Mouse (Mus musculus) spleen, postnatal 14 days (tissue): Measurements from ENCODE around the gene Trim47.
"Not testable (repeated sequence)": the region's sequence is repeated elsewhere in the genome, so short reads cannot be mapped to it uniquely, and the experiment has no call there.

Experiments
- DNase-seq, 2 experiments: peaks; one replicate each; pipeline ENCODE4 v3.0.0; 2021 to 2022; ENCODE audit warnings: low spot score in 2 of 2

Gene Trim47

DNA sequence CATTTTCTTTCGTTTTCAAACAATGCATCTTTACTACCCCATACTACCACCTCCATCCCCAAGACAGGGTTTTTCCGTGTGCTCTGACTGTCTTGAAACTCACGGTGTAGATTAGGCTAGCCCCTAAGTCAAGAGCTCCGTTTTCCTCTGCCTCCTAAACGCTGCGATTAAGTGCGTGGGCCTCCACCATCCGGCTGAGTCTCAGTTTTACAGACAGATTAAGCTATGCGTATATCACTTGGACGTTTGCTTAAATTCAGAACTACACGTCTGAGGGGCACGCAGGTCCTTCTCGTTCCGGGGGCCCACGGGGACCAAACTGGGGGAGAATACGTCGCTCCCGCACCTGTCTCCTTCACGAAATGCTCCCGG, 11.1 kb upstream of the Trim47 start:
- no peak for DNase-seq

DNA sequence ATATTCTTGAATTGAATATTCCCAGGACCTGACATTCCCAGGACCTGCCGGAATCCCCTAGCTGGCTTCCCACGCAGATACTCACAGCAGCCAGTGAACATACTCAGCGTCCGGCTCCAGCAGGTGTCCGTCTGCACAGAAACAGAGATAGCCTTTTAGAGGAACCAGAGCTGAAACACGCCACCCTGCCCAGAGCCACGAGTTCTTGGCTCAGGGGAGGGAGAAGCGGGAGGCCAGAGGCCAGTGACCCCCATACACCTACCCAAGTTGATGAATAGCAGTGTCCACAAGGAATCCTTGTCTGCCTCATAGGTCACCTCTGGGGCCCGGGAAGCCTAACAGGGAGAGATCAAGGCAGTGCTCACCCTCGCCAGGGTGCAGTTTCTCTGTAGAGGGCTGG, 7.2 kb upstream of the Trim47 start:
- no peak for DNase-seq

DNA sequence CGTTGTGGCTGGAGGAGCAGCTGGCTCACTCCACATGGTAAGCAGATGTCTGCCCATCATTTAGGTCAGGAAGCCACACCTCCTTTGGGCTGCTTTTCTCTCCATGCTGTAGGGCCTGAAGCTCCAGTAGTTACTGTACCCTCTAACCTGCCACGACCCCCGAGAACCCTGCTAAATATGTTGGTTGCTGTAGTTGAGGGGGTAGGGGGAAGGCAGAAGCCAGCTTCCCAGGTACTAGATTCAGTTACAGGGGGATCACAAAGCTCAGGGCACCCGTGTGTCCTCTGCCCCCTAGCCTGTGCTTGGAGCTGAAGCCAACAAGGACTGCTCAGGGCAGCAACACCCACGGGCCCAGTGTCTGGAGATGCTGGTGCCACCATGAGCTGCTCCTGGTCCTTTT, 6.5 kb upstream of the Trim47 start:
- no peak for DNase-seq

DNA sequence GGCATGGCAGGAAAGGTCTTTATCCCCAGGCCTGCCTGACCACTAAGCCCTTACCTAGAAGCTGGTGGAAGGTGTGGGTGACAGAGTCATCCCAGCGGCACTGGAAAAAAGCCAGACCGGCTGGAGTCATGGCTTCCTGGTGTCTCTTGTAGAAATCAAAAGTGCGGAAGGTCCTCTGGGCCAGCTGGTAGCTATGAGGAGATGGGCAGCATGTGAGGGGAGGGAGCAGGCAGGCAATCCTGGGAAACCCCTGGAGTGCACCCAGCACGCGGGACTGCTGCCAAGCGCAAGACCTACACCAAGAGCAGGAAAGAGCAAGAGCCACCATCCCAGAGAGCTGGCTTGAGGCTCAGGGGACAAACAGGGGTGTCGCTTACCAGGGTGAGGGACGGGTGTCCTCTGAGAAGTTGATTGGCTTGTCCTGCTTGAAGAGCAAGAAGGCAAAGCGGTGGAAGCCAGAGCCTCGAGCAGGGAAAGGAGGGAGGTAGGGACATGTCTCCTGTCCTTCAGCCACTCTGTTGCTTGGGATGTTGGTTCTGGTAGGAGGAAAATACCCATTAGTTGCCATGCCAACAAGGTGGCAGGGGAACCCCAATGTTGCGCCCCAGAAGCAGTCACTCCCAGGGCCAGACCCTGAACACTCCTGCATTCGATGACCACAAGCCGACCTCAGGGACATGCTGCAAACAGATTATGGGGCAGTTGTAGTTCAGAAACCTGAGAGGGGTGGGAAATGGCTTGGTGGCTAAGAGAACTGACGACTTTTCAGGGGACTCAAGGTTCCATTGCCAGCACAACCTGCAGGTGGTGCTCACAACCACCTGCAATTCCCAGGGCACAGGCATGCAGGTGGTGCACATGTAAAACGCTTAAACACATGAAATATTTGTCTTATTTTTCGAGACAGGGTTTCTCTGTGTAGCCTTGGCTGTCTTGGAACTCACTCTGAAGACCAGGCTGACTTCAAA, 5.6 kb upstream of the Trim47 start:
- DNase-seq = no peak

DNA sequence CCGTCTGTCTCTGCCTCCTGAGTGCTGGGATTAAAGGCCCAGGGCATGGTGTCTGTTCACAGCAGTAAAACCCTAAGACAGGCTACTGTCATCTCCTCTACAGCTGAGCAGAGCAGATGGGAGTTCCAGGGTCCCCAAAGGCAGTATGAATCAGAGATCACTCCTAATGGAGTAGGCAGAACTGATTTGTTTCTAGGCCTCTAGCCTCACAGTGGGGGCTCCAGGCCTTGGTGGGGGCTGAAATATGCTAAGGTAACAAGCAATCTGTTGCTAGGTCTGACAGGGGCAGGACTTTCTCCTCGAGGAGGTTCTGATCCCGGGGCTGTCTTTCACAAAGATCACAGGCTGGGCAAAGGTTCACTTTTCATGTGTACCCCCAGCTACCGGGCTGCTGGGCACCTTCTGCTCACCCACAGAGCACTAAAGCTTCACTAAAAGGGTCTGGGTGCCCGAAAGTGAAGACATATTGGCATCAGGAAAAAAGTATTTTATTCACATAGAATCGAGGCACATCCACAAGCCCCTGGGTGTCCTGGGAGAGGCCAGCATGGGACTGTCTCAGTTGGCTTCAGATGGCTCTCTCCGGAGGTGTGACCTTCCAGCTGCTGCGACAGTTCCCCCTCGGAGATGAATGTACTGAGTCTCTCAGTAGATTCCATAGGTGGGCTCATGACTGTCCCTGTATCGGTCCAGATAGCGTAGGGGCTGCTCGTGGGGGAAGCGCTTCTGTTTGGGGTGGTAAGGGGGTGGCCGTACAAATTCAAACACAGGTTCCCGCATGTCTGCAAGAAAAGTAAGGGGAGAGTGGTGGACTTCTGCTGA, 4.5 kb upstream of the Trim47 start:
- DNase-seq = no peak

DNA sequence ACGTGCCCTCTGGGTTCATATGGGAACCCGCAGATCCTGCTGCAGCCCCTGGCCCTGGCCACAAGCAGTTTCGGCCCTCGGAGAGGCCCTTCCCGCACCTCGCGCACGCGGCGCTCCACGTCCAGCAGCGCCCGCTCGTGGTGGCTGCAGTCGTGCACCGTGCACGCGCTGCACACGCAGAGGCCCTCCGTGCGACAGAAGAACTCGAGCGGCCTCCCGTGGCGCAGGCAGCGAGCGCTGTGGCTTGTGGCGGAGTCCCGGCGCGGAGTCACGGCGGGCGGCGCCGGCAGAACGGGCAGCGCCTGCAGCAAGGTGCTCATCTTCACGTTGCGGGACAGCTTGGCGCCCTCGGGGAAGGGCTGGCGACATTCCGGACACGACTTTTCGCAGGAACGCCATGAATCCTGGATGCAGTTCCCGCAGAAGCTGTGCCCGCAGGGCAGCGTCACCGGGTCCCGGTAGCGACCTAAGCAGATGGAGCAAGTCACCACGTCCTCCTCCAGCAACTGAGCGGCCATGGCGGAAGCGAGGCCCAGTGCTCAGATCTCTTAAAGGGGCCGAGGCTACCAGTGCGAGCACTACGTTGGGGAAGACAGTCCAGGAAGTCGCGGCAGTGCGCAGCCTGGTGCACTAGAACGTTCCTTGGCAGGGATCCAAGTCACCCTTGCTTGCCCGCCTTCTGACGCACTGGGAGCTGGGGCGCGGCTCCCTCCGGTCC, 3.6 kb upstream of the Trim47 start, which contains the start of gene Trim65:
Gene Trim65, minus strand, starts transcription at position 641 of the 718 bp plus-strand sequence.
- DNase-seq = peak; percentile 70 to 79

DNA sequence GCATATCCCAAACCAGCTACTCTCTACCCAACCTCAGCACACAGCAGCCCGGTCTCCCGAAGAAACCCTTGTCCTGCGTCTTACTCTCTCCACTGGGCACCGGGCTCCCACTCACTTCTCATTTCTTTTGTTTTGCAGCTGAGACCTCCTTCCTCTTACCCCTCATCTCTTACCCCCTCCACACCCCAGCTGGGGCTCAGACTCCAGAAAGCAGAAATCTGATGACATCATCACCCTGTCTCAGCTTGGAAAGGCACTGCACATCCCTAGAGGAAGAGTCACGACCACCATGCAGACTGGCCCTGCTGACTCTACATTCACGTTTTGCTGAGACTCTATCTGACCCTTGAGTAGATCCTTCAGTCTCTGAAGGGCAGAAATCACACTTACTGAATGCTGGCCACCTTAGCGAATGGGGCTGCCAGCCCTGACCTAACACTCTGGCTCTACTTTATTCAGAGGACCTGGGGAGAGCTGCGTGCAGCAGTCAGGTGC, 3.0 kb upstream of the Trim47 start:
- DNase-seq = no peak

DNA sequence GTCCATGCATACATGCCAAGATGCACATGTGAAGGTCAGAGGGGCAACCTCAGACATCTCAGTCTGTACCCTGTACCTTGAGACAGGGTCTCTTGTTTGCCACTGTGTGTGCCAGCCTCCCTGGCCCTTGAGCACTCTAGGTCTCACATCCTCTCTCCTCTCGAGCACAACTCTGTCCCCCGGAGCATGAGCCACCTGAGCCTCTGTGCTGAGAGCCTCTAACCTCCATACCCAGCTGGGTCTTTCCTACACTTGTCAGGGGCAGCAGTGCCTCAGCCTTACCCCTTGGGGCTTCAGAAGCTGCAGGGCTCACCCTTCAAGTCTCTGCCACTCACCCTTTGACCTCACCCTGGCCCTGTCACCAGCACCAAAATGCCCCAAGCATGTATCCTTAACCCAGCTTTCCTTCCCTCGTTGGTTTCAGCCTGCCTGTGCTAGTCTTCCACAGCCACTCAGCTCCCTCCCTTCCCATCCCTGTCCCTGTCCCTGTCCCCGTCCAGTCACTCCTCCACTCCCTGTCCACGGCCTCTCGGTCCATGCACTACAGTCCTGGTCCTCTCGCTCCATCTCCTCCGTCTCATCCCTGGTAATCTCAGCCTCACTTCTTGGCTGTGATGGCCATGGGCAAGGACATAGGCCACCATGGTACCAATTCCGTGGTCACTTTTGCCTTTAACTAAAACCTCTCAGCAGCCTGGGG, 2.2 kb upstream of the Trim47 start:
- DNase-seq = no peak

DNA sequence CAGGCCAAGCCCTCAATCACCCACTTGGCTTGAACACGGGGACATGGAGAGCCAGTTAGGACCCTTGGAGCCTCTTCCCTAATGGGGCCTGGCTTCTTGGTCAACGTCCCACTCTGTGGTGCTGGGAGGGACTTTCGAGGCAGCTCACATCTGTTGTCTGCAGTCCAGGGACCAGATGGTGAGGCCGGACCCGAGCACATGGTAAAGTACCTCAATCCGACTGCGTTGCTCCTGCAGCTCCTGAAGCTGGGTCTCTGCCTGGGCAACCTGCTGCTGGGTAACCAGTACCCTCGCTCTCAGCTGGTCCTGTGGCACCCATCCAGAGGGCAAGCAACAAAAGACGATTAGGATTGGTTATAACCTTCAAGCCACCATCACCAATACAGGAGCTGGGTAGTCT, 976 bp upstream of the Trim47 start:
- no peak for DNase-seq

DNA sequence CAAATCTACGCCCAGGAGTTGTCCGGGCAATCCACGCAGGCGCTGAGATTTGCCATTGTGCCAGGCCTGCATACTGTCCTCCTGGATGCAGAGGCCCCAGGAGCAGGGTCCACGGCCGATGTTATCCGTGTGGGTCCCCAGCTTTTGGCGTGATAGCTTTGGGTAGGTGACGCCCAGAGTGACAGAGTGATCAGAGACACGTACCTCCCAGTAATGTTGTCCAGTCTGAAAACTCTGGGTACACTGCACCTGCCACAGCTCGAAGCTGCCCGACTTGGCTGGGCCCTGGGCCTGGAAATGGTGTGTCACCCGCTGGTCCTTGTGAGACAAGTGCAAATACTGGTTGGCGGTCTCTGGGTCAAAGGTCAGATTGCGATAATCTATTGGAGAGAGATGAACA, 749 bp downstream of the Trim47 start:
- DNase-seq = no peak

DNA sequence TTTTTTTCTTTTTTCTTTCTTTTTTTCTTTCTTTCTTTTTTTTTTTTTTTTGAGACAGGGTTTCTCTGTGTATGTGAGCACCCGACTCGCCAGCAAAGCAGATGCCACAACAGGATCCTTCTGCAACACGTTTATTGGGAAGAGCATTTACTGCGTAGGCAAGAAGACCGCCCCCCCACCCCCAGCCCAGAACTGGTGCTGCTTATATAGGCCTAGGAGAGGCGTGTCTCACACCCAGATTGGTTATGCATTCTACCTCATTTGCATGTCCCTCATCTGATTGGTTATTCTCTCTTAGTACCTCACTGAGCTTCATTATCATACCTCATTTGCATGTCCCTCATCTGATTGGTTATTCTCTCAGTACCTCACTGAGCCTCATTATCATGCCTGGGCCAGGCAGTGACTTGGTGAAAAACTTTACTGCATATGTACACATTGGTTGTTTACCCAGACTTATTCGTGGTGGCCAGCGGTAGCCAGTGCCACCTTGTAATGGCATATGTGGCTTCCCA, 5.2 kb downstream of the Trim47 start:
- DNase-seq = not testable (repeated sequence)

DNA sequence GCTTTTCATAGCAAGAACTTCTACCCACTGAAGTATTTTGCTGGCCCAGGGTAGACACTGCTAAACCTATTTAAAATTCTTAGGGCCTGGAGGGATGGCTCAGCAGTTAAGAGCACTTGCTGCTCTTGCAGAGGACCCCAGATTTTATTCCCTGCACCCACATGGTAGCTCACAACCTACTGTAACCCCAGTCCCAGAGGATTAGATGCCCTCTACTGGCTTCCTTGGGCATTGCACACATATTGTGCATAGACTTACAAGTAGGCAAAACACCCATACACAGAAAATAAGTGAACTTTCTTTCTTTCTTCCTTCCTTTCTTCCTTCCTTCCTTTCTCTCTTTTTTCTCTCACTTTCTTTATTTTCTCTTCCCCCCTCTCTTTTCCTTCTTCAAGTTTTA, 9.2 kb downstream of the Trim47 start:
- DNase-seq = no peak

DNA sequence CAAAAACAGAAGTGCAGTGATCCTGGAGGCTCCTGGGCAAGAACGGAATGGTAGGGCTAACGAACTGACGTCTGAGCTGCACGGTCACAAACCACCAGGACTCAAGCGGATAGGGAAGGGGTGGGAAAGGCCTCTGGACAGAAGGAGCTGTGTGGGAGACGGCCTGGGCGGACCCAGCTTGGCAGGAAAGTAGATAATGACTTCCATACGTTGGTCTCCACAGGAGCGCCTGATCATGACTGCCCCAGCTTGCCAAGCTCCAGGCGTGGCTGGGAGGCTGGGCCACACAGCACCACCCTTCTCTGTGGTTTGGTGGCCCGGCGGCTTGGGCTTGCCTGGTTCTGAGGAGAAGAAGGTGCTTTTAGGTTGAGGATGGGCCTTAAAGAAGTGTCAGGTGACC, 9.8 kb downstream of the Trim47 start:
- DNase-seq = no peak

DNA sequence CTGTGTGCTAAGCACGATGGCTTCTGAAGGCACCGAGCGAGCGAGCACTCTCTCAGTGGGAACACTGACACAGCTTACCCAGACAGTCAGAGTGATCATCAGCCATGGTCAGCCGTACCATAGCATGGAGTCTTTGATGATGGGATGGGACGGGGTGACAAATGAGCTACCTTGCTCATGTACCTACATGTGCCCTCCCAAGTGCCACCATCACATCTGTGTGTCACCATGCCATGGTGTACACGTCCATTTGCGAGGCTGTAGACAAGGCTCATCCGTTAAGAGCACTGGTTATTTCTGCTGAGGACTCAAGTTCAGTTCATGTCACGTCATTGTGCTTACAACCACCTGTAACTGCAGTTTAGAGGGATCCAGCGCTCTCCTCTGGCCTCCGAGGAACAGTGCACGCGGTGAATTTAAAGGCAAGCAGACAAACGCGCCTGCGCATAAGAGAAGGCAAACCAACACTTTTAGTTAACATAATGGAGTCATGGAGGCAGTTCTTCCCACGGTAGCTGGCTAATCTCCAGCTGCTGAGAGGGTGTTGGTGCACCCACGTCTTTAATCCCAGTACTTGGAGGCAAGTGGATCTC, 15.3 kb downstream of the Trim47 start:
- no peak for DNase-seq

DNA sequence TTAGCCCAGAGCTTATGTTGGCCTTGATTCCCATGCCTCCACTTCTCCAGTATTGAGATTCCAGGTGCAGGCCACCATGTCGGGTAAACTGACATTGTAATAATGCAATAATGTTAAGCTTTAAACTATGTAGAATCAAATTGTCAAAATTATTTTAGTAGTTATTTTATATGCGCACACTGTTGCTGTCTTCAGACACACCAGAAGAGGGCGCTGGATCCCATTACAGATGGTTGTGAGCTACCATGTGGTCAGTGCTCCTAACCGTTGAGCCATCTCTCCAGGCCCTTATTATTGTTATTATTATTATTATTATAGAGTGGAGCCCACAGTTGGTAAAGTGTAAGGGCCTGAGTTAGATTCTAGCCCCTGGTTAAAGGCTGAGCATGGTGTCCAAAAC, 15.9 kb downstream of the Trim47 start:
- no peak for DNase-seq

DNA sequence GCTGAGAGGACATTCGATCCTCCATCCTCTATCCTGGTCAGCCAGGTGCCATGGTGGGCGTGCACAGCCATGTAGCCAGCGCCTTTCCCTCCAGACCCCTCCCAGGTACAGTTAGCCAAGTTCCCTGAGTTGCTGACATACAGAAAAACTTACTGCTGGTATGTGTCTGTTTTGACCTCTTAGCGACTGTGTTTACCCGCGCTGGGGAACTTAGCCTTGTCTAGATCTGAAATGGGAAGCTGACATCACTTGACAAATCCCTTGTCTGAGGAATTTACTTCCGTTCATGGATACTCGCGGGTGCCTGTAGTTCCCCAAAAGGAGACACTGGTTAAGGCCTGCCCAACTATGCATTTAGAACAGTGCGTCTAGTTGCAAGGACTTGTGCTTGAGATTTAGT, 16.5 kb downstream of the Trim47 start:
- DNase-seq = no peak

DNA sequence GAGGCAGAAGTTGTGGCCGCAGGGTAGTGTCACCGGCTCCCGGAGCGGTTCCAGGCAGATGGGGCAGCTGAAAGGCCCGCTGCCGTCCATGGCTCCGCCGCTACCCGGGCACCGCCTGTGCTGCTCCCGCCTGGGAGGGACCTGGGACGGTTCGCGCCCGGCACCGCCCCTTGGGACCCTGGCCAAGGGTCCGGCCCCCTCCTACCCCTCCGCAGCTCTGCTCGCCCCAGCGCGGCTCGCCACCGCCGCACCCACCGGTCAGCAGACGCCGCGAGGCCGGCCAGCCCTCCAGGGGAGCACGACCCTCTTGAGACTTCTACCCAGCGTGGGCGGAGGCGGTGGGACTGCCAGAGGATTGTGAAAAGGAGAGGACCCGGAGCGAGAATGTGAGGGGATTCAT, 16.9 kb downstream of the Trim47 start:
- no peak for DNase-seq

DNA sequence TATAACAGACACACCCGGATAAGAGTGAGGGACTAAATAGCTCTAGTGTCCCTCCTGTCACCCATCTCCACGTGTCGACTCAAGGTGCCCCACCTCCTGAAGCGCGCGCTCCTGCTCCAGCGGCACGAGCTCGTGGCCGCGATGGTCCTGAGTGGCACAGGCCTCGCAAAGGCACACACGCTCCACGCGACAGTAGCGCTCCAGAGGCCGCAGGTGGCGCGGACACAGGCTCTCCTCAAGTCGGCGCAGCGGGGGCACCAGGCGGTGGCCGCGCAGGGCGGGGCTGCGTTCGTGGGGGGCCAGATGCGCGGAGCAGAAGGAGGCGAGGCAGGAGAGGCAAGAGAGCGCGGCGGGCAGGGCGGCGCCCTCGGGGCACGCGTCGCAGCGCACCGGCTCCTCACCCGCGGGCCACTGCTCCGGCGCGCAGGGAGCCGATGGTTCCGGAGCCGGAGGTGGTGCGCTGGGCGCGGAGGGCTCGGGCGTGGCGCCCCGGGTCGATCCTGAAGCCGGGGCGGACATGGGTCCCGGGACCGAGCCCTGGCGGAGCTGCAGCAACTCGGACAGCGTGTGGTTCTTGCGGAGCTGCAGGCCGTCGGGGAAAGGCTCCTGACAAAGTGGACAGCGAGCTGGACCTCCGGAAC, 17.4 kb downstream of the Trim47 start:
- no peak for DNase-seq

DNA sequence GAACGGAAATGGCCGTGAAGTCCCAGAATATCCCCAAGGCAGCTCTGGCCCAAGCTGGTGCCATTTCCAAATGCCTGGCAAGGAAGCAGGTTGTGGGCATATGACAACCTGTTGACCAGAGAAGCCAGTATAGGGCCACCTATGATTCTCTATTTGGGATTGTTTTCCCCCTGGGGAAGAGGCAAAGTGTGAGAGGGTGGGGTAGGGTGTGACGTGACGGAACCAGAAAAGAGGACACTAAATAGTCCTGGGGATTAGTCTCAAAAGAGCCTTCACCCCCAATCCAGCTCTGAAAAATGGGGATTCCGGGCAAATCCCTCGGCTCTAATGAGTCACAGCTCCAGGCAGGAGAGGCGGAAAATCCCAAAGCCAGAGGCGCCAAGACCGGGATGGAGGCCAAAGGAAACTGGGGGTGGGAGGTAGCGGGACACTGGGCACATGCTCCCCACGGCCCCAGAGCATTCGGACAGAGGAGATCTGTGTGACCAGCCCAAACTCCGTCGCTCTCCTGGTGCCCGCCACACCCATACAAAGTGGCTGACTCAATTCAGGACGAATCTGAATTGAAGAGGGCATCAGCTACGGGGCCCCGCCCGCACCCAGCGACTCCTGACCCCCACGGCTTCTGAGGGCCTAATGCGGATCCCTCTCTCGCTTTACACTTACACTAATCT, 18.4 kb downstream of the Trim47 start:
- DNase-seq = no peak
